Mouse (Mus musculus) cerebellum, adult (tissue): ENCODE data around the gene Evl.

Experiments used
- ATAC-seq: cut with Nextera tagmentation; 2 replicates; pipeline ENCODE4 v1.9.2; 2017; ENCODE audit warnings: mild to moderate bottlenecking, moderate library complexity, mixed read lengths; ENCODE audit not compliant: insufficient number of reproducible peaks, low FRiP score, low TSS enrichment

Evl gene

GRCm38 (mm10) chr12:108737838-108738237 is 183.3 kb downstream of the Evl start:
- ATAC-seq = no peak
